Mouse (Mus musculus) C2C12 (cell line): ENCODE data around the gene Schip1.

Source experiments
- CTCF ChIP-seq: IDR thresholded peaks from one replicate; pipeline ENCODE4 v1.5.1; 2011; ENCODE audit not compliant: control insufficient read depth, insufficient read depth, insufficient read length
- FOSL1 ChIP-seq: IDR thresholded peaks from one replicate; pipeline ENCODE4 v1.8.0; 2011; ENCODE audit warnings: mild to moderate bottlenecking, low read length; ENCODE audit not compliant: poor library complexity, insufficient read depth, severe bottlenecking
- USF1 ChIP-seq: IDR thresholded peaks from one replicate; pipeline ENCODE4 v1.6.1; 2011; ENCODE audit warnings: low read depth, mild to moderate bottlenecking, control low read depth, moderate library complexity

DNA sequence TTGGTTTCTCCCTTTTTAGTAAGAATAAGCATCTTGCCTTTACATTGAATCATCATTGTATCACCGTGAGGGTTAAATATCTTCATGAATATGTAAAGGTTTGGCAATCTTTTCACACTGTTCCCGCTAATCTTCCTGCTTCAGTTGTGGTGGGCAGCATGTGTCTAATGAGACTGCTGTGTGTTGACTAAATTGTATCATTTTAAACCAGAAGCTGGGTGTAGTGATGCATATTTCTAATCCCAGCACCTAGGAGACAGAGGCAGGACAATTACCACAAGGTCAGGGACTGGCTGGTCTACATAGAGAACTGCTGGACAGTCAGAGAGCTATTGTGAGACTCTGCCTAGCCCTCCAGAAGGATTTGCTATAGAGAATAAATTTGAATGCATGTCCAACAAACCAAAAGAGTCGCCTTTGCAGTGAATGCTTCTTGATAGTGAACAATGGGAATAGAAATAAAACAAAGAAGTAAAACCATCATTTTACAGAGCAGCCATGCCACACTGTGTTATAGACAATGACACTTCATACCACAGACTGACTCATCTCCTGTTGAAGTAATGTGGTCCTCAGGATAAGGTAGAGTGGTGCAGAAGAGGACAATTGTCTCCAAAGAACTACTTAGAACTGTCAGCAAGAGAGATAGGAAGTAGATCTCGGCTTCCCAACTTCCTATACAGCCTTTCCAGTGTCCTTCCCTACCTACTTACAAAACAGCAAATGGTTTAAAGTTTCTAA, 137.7 kb downstream of the Schip1 start:
- no peak for TF ChIP-seq CTCF
- no peak for TF ChIP-seq USF1
- TF ChIP-seq FOSL1: no peak
